Mouse (Mus musculus) left cerebral cortex, postnatal 36 days (tissue): ENCODE measurements around the gene Dock7. TPM values are rescaled to one million over a fixed set of nuclear protein-coding genes. Genes with fewer than 3 reads are reported as not detected.

Experiments
- DNase-seq, 2 experiments: peaks; one replicate each; pipeline ENCODE4 v3.0.0; 2021 to 2022; ENCODE audit warnings: low spot score in 2 of 2, mixed read lengths in 1 of 2
- intact Hi-C: fragments of 180-260 bp; cut with DNase I; formaldehyde crosslinking; loops from one replicate; pipeline ENCODE4 v1.15.1; 2025
- total RNA-seq, 2 experiments: library from RNA; stranded (reverse); gene quantifications; 2 replicates each; pipeline ENCODE4 v1.2.3; 2021

The Dock7 gene
- total RNA-seq = 10 to 100 TPM; 36.0 to 45.1 TPM

GRCm38 (mm10) chr4:99120211-99121122 lies at the start of gene Dock7:
Gene Dock7, minus strand, starts transcription at chr4:99120915.
- intact Hi-C loops = loop anchor here (2.0 to 5.0 kb wide), 3 partner anchors 42 to 198 kb away; partner anchors contain the start of gene Usp1
- DNase-seq = peak; percentile 81 to 87

- DNase-seq = no peak
- intact Hi-C loops = no loop called here
Observed at GRCm38 (mm10) chr4:99168869-99169268, 48.2 kb upstream of the Dock7 start.

GRCm38 (mm10) chr4:99163547-99163946 lies 42.8 kb upstream of the Dock7 start:
- DNase-seq = no peak
- intact Hi-C loops = loop anchor here (5.0 kb wide), 1 partner anchor 41 kb away; the partner anchor contains the start of gene Dock7

GRCm38 (mm10) chr4:99163001-99163400 lies 42.3 kb upstream of the Dock7 start:
- no peak for DNase-seq
- intact Hi-C loops = loop anchor here (5.0 kb wide), 1 partner anchor 41 kb away; the partner anchor contains the start of gene Dock7

GRCm38 (mm10) chr4:99161457-99161971 lies 40.8 kb upstream of the Dock7 start:
- intact Hi-C loops = loop anchor here (5.0 kb wide), 1 partner anchor 39 kb away; the partner anchor contains the start of gene Dock7
- peak in 1 of 2 experiments; percentile 9 for DNase-seq

- no peak for DNase-seq
- intact Hi-C loops = loop anchor here (5.0 kb wide), 1 partner anchor 39 kb away; the partner anchor contains the start of gene Dock7
Observed at GRCm38 (mm10) chr4:99160899-99161298, 40.2 kb upstream of the Dock7 start.

GRCm38 (mm10) chr4:99160414-99160813 lies 39.7 kb upstream of the Dock7 start:
- no peak for DNase-seq
- intact Hi-C loops = loop anchor here (5.0 kb wide), 1 partner anchor 38 kb away; the partner anchor contains the start of gene Dock7

GRCm38 (mm10) chr4:99158495-99158894 lies 37.8 kb upstream of the Dock7 start:
- intact Hi-C loops = no loop called here

GRCm38 (mm10) chr4:99156641-99157307 lies 36.1 kb upstream of the Dock7 start:
- DNase-seq = no peak
- intact Hi-C loops = no loop called here

More at GRCm38 (mm10) chr4:99158495-99158894, 37.8 kb upstream of the Dock7 start:
- no peak for DNase-seq

GRCm38 (mm10) chr4:99151885-99152558 lies 31.3 kb upstream of the Dock7 start:
- no peak for DNase-seq
- intact Hi-C loops = no loop called here

GRCm38 (mm10) chr4:99151434-99151833 lies 30.7 kb upstream of the Dock7 start:
- intact Hi-C loops = no loop called here
- DNase-seq = no peak

- intact Hi-C loops = no loop called here
- DNase-seq = no peak
Observed at GRCm38 (mm10) chr4:99143323-99143722, 22.6 kb upstream of the Dock7 start.

GRCm38 (mm10) chr4:99141578-99141977 lies 20.9 kb upstream of the Dock7 start:
- intact Hi-C loops = no loop called here

GRCm38 (mm10) chr4:99141171-99141570 lies 20.5 kb upstream of the Dock7 start:
- intact Hi-C loops = no loop called here
- no peak for DNase-seq

More at GRCm38 (mm10) chr4:99141578-99141977, 20.9 kb upstream of the Dock7 start:
- DNase-seq = no peak

GRCm38 (mm10) chr4:99137986-99138641 lies 17.4 kb upstream of the Dock7 start:
- DNase-seq = no peak
- intact Hi-C loops = no loop called here

- DNase-seq = no peak
- intact Hi-C loops = no loop called here
Observed at GRCm38 (mm10) chr4:99134522-99134921, 13.8 kb upstream of the Dock7 start.

GRCm38 (mm10) chr4:99133326-99133725 lies 12.6 kb upstream of the Dock7 start:
- intact Hi-C loops = no loop called here
- DNase-seq = no peak

- intact Hi-C loops = no loop called here
- no peak for DNase-seq
Observed at GRCm38 (mm10) chr4:99132686-99133085, 12.0 kb upstream of the Dock7 start.

GRCm38 (mm10) chr4:99131227-99131653 lies 10.5 kb upstream of the Dock7 start:
- intact Hi-C loops = no loop called here
- no peak for DNase-seq
